Mouse (Mus musculus): ENCODE data around the gene Cox4i1. TPM values are rescaled to one million over a fixed set of nuclear protein-coding genes. Genes with fewer than 3 reads are reported as not detected.

Cox4i1 gene
- total and polyA plus RNA-seq, 3 experiments, result 519 to 970 (median 711) TPM

- Histone ChIP-seq H3K27ac (ENCODE audit: insufficient read depth, low read depth) (no peak overlapping the region), H3K36me3 (replicated peaks in 1 of 2; ENCODE audit: control insufficient read depth in 1 of 2, insufficient read depth in 1 of 2, low read length in 1 of 2) (no peaks in the 10 kb centered on the region), H3K4me3 (replicated peaks in 1 of 3; ENCODE audit: low read depth in 2 of 3, low read length in 2 of 3, poor library complexity in 1 of 3) (no peak overlapping the region), H3K4me1 (ENCODE audit: control insufficient read depth in 1 of 2, insufficient read depth in 2 of 2) (peaks cover 15 to 67% of the 10 kb centered on the region in 2 experiments), H3K27me3 (replicated peaks) (peaks cover 24% of the 10 kb centered on the region), H3K9me3 (replicated peaks; ENCODE audit: low read length) (no peaks in the 10 kb centered on the region), H3K4me2 (ENCODE audit: insufficient read depth, low read depth, poor library complexity, severe bottlenecking) (no peak overlapping the region), H3K9ac (ENCODE audit: insufficient read depth, low read depth) (no peak overlapping the region), H3K79me2 (replicated peaks; ENCODE audit: control insufficient read depth, extremely low read depth, insufficient read depth, poor library complexity, severe bottlenecking) (no peaks in the 10 kb centered on the region)
- dilution Hi-C loops (cut with MboI; ENCODE audit: extremely low pct_ligation_motif_present, extremely low pct_unique_long_range_greater_than_20kb, low sequenced_read_pairs) (no loop called here), in situ Hi-C loops (cut with MboI; ENCODE audit: low pct_ligation_motif_present, low pct_unique_long_range_greater_than_20kb, low sequenced_read_pairs) (no loop called here)
- no peak for DNase-seq (ENCODE audit: extremely low read depth)
- TF ChIP-seq PAX5 (IDR thresholded peaks at IDR 0.05; ENCODE audit: low read length), result no peak
Observed at GRCm38 (mm10) chr8:120705163-120705562, 37.1 kb downstream of the Cox4i1 start.

- H3K4me3 ChIP-seq (replicated peaks in 1 of 3; ENCODE audit: low read depth in 2 of 3, low read length in 2 of 3, poor library complexity in 1 of 3), result no peak overlapping the region
- H3K4me1 ChIP-seq (ENCODE audit: control insufficient read depth in 1 of 2, insufficient read depth in 2 of 2), result peaks cover 14 to 57% of the 10 kb centered on the region in 2 experiments
- in situ Hi-C loops (cut with MboI; ENCODE audit: low pct_ligation_motif_present, low pct_unique_long_range_greater_than_20kb, low sequenced_read_pairs) (no loop called here), dilution Hi-C loops (cut with MboI; ENCODE audit: extremely low pct_ligation_motif_present, extremely low pct_unique_long_range_greater_than_20kb, low sequenced_read_pairs) (no loop called here)
- H3K79me2 ChIP-seq (replicated peaks; ENCODE audit: control insufficient read depth, extremely low read depth, insufficient read depth, poor library complexity, severe bottlenecking), result no peaks in the 10 kb centered on the region
- no peaks in the 10 kb centered on the region for H3K36me3 ChIP-seq (replicated peaks in 1 of 2; ENCODE audit: control insufficient read depth in 1 of 2, insufficient read depth in 1 of 2, low read length in 1 of 2)
- H3K9ac ChIP-seq (ENCODE audit: insufficient read depth, low read depth), result no peak overlapping the region
- H3K27me3 ChIP-seq (replicated peaks), result peaks cover 18% of the 10 kb centered on the region
- H3K9me3 ChIP-seq (replicated peaks; ENCODE audit: low read length), result no peaks in the 10 kb centered on the region
- no peak for DNase-seq (ENCODE audit: extremely low read depth)
- no peak overlapping the region for H3K27ac ChIP-seq (ENCODE audit: insufficient read depth, low read depth)
- TF ChIP-seq CHD2 (IDR thresholded peaks at IDR 0.05; ENCODE audit: low read length) (no peak), ZMIZ1 (IDR thresholded peaks at IDR 0.05; ENCODE audit: low read depth, low read length) (no peak), NELFE (IDR thresholded peaks at IDR 0.05; ENCODE audit: low read depth, low read length) (no peak), RAD21 (IDR thresholded peaks at IDR 0.05; ENCODE audit: low read depth, low read length) (no peak), NRF1 (IDR thresholded peaks at IDR 0.05; ENCODE audit: low read depth, low read length) (no peak), MEF2A (IDR thresholded peaks at IDR 0.05; ENCODE audit: borderline replicate concordance, low read depth, low read length) (no peak), TBP (conservative IDR thresholded peaks at IDR 0.05; ENCODE audit: low read depth, low read length) (no peak), BHLHE40 (IDR thresholded peaks at IDR 0.05; ENCODE audit: low read depth, low read length) (no peak), PAX5 (IDR thresholded peaks at IDR 0.05; ENCODE audit: low read length) (no peak), POLR2AphosphoS2 (IDR thresholded peaks at IDR 0.05; ENCODE audit: low read depth, low read length) (no peak), CHD1 (IDR thresholded peaks at IDR 0.05; ENCODE audit: low read depth, low read length) (no peak), MAFK (IDR thresholded peaks at IDR 0.05; ENCODE audit: insufficient replicate concordance, low read length) (no peak), ELF1 (IDR thresholded peaks at IDR 0.05; ENCODE audit: low read depth, low read length) (no peak), RCOR1 (conservative IDR thresholded peaks at IDR 0.05; ENCODE audit: low read depth, low read length) (no peak), JUN (IDR thresholded peaks at IDR 0.05; ENCODE audit: insufficient read depth, low read depth, low read length) (no peak)
- no peak overlapping the region for H3K4me2 ChIP-seq (ENCODE audit: insufficient read depth, low read depth, poor library complexity, severe bottlenecking)
Observed at GRCm38 (mm10) chr8:120706193-120706592, 38.2 kb downstream of the Cox4i1 start.
